Mouse (Mus musculus): ENCODE measurements around the gene Ankrd33.
A peak's percentile ranks its signal among the peaks of the same experiment; 100 is the strongest.

Gene Ankrd33

GRCm38 (mm10) chr15:101122290-101122589, 6.7 kb downstream of the Ankrd33 start:
- no peak for DNase-seq (ENCODE audit: extremely low spot score, low spot score)

GRCm38 (mm10) chr15:101123202-101123601, 7.6 kb downstream of the Ankrd33 start:
- no peak for DNase-seq (ENCODE audit: extremely low spot score, low spot score)

GRCm38 (mm10) chr15:101125561-101125960, 10.0 kb downstream of the Ankrd33 start:
- no peak for DNase-seq (ENCODE audit: extremely low spot score, low spot score)

GRCm38 (mm10) chr15:101126876-101127544, 11.5 kb downstream of the Ankrd33 start:
- no peak for DNase-seq (ENCODE audit: extremely low spot score, low spot score)

- DNase-seq (ENCODE audit: extremely low spot score, low spot score): no peak
Measured at GRCm38 (mm10) chr15:101128181-101129089, 12.9 kb downstream of the Ankrd33 start, which contains the start of gene Acvrl1. TSS of gene Acvrl1 (plus strand) at chr15:101128522.

- DNase-seq (ENCODE audit: extremely low spot score, low spot score): no peak
Measured at GRCm38 (mm10) chr15:101129412-101129811, 13.9 kb downstream of the Ankrd33 start.

GRCm38 (mm10) chr15:101131498-101131897, 15.9 kb downstream of the Ankrd33 start:
- no peak for DNase-seq (ENCODE audit: extremely low spot score, low spot score)

GRCm38 (mm10) chr15:101132041-101132440, 16.5 kb downstream of the Ankrd33 start:
- DNase-seq (ENCODE audit: extremely low spot score, low spot score): no peak

- DNase-seq (ENCODE audit: extremely low spot score, low spot score): no peak
Measured at GRCm38 (mm10) chr15:101132761-101133160, 17.2 kb downstream of the Ankrd33 start.

- no peak for DNase-seq (ENCODE audit: extremely low spot score, low spot score)
Measured at GRCm38 (mm10) chr15:101133993-101134704, 18.6 kb downstream of the Ankrd33 start.

- DNase-seq (ENCODE audit: extremely low spot score, low spot score): no peak
Measured at GRCm38 (mm10) chr15:101135405-101135804, 19.9 kb downstream of the Ankrd33 start.

GRCm38 (mm10) chr15:101137455-101137854, 21.9 kb downstream of the Ankrd33 start:
- no peak for DNase-seq (ENCODE audit: extremely low spot score, low spot score)

- no peak for DNase-seq (ENCODE audit: extremely low spot score, low spot score)
Measured at GRCm38 (mm10) chr15:101138675-101139074, 23.1 kb downstream of the Ankrd33 start.

GRCm38 (mm10) chr15:101139885-101140284, 24.3 kb downstream of the Ankrd33 start:
- no peak for DNase-seq (ENCODE audit: extremely low spot score, low spot score)

- no peak for DNase-seq (ENCODE audit: extremely low spot score, low spot score)
Measured at GRCm38 (mm10) chr15:101140587-101140986, 25.0 kb downstream of the Ankrd33 start.

GRCm38 (mm10) chr15:101141061-101141541, 25.5 kb downstream of the Ankrd33 start:
- DNase-seq (ENCODE audit: extremely low spot score, low spot score): peak; percentile 73

GRCm38 (mm10) chr15:101142672-101143071, 27.1 kb downstream of the Ankrd33 start:
- DNase-seq (ENCODE audit: extremely low spot score, low spot score): no peak

- DNase-seq (ENCODE audit: extremely low spot score, low spot score): no peak
Measured at GRCm38 (mm10) chr15:101143494-101143893, 27.9 kb downstream of the Ankrd33 start.

- no peak for DNase-seq (ENCODE audit: extremely low spot score, low spot score)
Measured at GRCm38 (mm10) chr15:101144176-101144575, 28.6 kb downstream of the Ankrd33 start.

- no peak for DNase-seq (ENCODE audit: extremely low spot score, low spot score)
Measured at GRCm38 (mm10) chr15:101144779-101145178, 29.2 kb downstream of the Ankrd33 start.

- peak; percentile 93 for DNase-seq (ENCODE audit: extremely low spot score, low spot score)
Measured at GRCm38 (mm10) chr15:101145424-101146099, 30.0 kb downstream of the Ankrd33 start.

Measured in neural tube, embryonic 10.5 days (tissue).